Mouse (Mus musculus): Measurements from ENCODE around the gene Fgfr2. TPM values are rescaled to one million over a fixed set of nuclear protein-coding genes. Genes with fewer than 3 reads are reported as not detected.

The Fgfr2 gene
- polyA plus RNA-seq, 1 experiment from 2014 or later, result 17.2 TPM

- no peak overlapping the region for H3K9ac ChIP-seq
- no peaks in the 10 kb centered on the region for H3K36me3 ChIP-seq
- H3K4me2 ChIP-seq, result no peak overlapping the region
- ATAC-seq (replicated peaks; ENCODE audit: insufficient number of reproducible peaks, insufficient read depth, low FRiP score, low read depth), result no peak
- no peak overlapping the region for H3K27ac ChIP-seq
- H3K4me3 ChIP-seq, result no peak overlapping the region
- H3K9me3 ChIP-seq (replicated peaks), result no peaks in the 10 kb centered on the region
- WGBS, result 69% methylated on average over 10 of the region's 10 CpGs
- H3K27me3 ChIP-seq, result 0 out of 2 replicates have a peak, but pooled peaks cover 4% of the 10 kb centered on the region
- no peaks in the 10 kb centered on the region for H3K4me1 ChIP-seq (replicated peaks)
These were observed 1216.5 kb downstream of the Fgfr2 start for GRCm38 (mm10) chr7:131906499-131907190.

DNA sequence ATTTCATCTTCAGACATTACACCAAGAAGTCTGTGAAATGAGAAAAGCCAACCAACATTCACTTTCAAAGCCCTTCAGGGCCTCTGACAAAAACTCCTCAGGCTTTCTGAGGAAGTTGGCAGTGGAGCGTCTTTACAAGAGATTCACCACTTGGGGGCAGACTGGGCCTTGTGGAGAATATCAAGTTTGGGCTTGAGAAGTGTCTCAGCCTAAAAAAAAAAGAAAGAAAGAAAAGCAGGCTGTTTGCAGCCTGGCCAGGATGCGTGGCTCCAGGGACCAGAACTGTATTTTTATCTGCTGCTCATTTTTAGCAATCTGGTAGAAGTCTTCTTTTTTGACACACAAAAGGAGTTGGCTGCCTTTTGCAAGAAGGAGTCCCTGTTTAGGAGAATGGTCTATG lies 1223.8 kb downstream of the Fgfr2 start:
- no peaks in the 10 kb centered on the region for H3K9me3 ChIP-seq (replicated peaks)
- H3K27ac ChIP-seq, result no peak overlapping the region
- no peak for ATAC-seq (replicated peaks; ENCODE audit: insufficient number of reproducible peaks, insufficient read depth, low FRiP score, low read depth)
- H3K4me1 ChIP-seq (replicated peaks), result no peaks in the 10 kb centered on the region
- H3K36me3 ChIP-seq, result no peaks in the 10 kb centered on the region
- H3K4me2 ChIP-seq, result no peak overlapping the region
- no peak overlapping the region for H3K4me3 ChIP-seq
- WGBS, result 1% methylated on average over 2 of the region's 2 CpGs
- H3K9ac ChIP-seq, result no peak overlapping the region
- 0 out of 2 replicates have a peak, but pooled peaks cover 4% of the 10 kb centered on the region for H3K27me3 ChIP-seq

GRCm38 (mm10) chr7:131897282-131897681 lies 1225.9 kb downstream of the Fgfr2 start:
- Histone ChIP-seq H3K9ac (no peak overlapping the region), H3K36me3 (no peaks in the 10 kb centered on the region), H3K4me3 (no peak overlapping the region), H3K27ac (no peak overlapping the region), H3K4me2 (no peak overlapping the region), H3K27me3 (no peaks in the 10 kb centered on the region), H3K9me3 (replicated peaks) (no peaks in the 10 kb centered on the region), H3K4me1 (replicated peaks) (no peaks in the 10 kb centered on the region)
- 14% methylated on average over 4 of the region's 4 CpGs for WGBS
- no peak for ATAC-seq (replicated peaks; ENCODE audit: insufficient number of reproducible peaks, insufficient read depth, low FRiP score, low read depth)

- H3K36me3 ChIP-seq, result no peaks in the 10 kb centered on the region
- H3K4me1 ChIP-seq (replicated peaks), result peaks cover 6% of the 10 kb centered on the region; the same call in 1 of the 2 replicates
- H3K4me3 ChIP-seq, result no peak overlapping the region
- no peak overlapping the region for H3K27ac ChIP-seq
- WGBS, result 53% methylated on average over 6 of the region's 6 CpGs
- peaks cover 39% of the 10 kb centered on the region for H3K27me3 ChIP-seq
- no peak overlapping the region for H3K4me2 ChIP-seq
- no peaks in the 10 kb centered on the region for H3K9me3 ChIP-seq (replicated peaks)
- ATAC-seq (replicated peaks; ENCODE audit: insufficient number of reproducible peaks, insufficient read depth, low FRiP score, low read depth), result no peak
- no peak overlapping the region for H3K9ac ChIP-seq
These were observed 1240.3 kb downstream of the Fgfr2 start for GRCm38 (mm10) chr7:131882824-131883223.

DNA sequence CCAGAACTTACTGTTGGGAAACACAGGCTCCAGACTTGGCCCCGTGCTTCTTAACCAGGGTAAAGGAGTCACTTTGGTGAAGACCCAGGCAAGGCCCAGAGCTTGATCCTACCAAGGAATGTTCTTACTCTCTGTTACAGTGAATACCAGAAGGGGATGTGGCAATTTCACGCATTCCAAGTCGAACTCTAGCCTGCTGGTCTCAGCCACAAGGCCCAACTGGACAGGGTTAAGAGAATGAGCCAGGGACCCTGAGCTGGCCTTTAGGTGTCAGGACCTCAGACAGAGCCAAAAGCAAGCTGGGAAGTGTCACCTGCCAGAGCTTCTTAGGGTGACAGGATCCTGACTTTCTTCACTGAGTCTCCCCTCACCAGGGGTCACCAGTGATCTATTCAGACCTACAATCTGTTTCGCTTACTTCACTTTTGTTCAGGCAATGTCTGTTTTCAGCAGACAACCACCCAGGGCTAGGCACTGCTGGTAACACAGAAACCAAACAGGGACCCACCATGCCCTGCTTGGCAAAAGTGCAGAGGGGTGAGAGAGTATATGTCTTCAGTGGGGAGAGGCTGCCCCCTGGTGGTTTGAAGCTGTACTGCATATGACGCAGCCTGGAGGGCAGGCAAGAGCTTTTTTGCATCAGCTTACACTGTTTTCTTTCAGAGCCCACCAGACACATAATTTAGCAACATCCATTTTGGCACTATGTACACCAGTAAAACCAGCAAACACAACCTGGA lies 1241.1 kb downstream of the Fgfr2 start:
- no peak overlapping the region for H3K4me3 ChIP-seq
- H3K4me1 ChIP-seq (replicated peaks), result no peaks in the 10 kb centered on the region
- no peaks in the 10 kb centered on the region for H3K36me3 ChIP-seq
- peaks cover 35% of the 10 kb centered on the region for H3K27me3 ChIP-seq
- H3K9ac ChIP-seq, result no peak overlapping the region
- no peak for ATAC-seq (replicated peaks; ENCODE audit: insufficient number of reproducible peaks, insufficient read depth, low FRiP score, low read depth)
- H3K4me2 ChIP-seq, result no peak overlapping the region
- 58% methylated on average over 5 of the region's 5 CpGs for WGBS
- H3K27ac ChIP-seq, result no peak overlapping the region
- H3K9me3 ChIP-seq (replicated peaks), result no peaks in the 10 kb centered on the region

GRCm38 (mm10) chr7:131880150-131880549 lies 1243.0 kb downstream of the Fgfr2 start:
- H3K27ac ChIP-seq, result no peak overlapping the region
- no peaks in the 10 kb centered on the region for H3K4me1 ChIP-seq (replicated peaks)
- no peak for ATAC-seq (replicated peaks; ENCODE audit: insufficient number of reproducible peaks, insufficient read depth, low FRiP score, low read depth)
- no peaks in the 10 kb centered on the region for H3K9me3 ChIP-seq (replicated peaks)
- H3K36me3 ChIP-seq, result no peaks in the 10 kb centered on the region
- H3K4me3 ChIP-seq, result no peak overlapping the region
- H3K27me3 ChIP-seq, result peaks cover 35% of the 10 kb centered on the region
- WGBS, result 74% methylated on average over 5 of the region's 5 CpGs
- H3K9ac ChIP-seq, result no peak overlapping the region
- no peak overlapping the region for H3K4me2 ChIP-seq

DNA sequence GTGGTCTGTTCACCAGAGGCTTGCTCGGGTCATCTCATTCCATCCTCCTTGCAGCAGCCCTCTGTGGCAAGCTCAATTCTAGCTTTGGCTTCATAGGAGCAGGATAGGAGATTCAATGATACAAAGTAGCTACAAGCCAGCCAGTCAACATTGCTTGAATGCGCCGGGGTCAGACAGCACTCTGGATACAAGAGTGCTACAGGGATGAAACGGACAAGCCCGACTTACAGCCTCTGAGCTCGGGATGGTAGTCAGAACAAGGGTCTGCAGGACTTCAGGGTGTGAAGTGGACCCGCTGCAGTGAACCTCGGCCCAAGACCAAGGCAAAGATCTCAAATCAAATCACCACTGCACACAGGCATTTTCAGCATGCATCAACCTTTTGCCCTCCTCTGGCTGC lies 1244.3 kb downstream of the Fgfr2 start:
- peaks cover 32% of the 10 kb centered on the region for H3K27me3 ChIP-seq
- no peak overlapping the region for H3K27ac ChIP-seq
- WGBS, result 55% methylated on average over 8 of the region's 8 CpGs
- H3K9ac ChIP-seq, result no peak overlapping the region
- no peak for ATAC-seq (replicated peaks; ENCODE audit: insufficient number of reproducible peaks, insufficient read depth, low FRiP score, low read depth)
- H3K4me3 ChIP-seq, result no peak overlapping the region
- no peak overlapping the region for H3K4me2 ChIP-seq
- H3K4me1 ChIP-seq (replicated peaks), result no peaks in the 10 kb centered on the region
- H3K9me3 ChIP-seq (replicated peaks), result no peaks in the 10 kb centered on the region
- no peaks in the 10 kb centered on the region for H3K36me3 ChIP-seq

GRCm38 (mm10) chr7:131861157-131861556 lies 1262.0 kb downstream of the Fgfr2 start:
- Histone ChIP-seq H3K36me3 (no peaks in the 10 kb centered on the region), H3K4me1 (replicated peaks) (no peaks in the 10 kb centered on the region), H3K9me3 (replicated peaks) (no peaks in the 10 kb centered on the region), H3K4me3 (no peak overlapping the region), H3K9ac (no peak overlapping the region), H3K27ac (no peak overlapping the region), H3K27me3 (no peaks in the 10 kb centered on the region), H3K4me2 (no peak overlapping the region)
- no peak for ATAC-seq (replicated peaks; ENCODE audit: insufficient number of reproducible peaks, insufficient read depth, low FRiP score, low read depth)

DNA sequence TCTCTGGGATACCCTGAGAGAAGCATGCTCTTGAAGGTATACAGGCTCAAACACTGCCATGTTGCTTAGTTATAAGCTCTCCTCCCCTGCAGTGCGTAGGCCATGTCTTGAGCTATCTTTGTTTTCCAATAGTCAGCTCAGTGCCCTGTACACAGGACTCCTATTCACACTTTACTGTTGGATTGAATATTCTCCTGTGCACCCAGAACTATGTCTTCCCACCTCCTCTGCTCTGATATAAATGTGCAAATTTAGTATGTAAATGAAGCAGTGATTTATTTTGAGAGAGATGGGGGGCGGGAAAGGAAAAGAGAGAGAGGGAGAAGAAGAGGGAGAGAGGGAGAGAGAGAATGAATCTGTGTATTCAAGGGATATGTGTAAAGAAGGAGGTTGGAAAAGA lies 1267.5 kb downstream of the Fgfr2 start:
- no peak for ATAC-seq (replicated peaks; ENCODE audit: insufficient number of reproducible peaks, insufficient read depth, low FRiP score, low read depth)
- H3K27me3 ChIP-seq, result no peaks in the 10 kb centered on the region
- no peak overlapping the region for H3K4me2 ChIP-seq
- H3K9me3 ChIP-seq (replicated peaks), result no peaks in the 10 kb centered on the region
- no peaks in the 10 kb centered on the region for H3K36me3 ChIP-seq
- no peaks in the 10 kb centered on the region for H3K4me1 ChIP-seq (replicated peaks)
- H3K27ac ChIP-seq, result no peak overlapping the region
- H3K4me3 ChIP-seq, result no peak overlapping the region
- H3K9ac ChIP-seq, result no peak overlapping the region
- WGBS, result 86% methylated on average over 2 of the region's 2 CpGs

- no peaks in the 10 kb centered on the region for H3K4me1 ChIP-seq (replicated peaks)
- no peak for ATAC-seq (replicated peaks; ENCODE audit: insufficient number of reproducible peaks, insufficient read depth, low FRiP score, low read depth)
- H3K4me2 ChIP-seq, result no peak overlapping the region
- no peaks in the 10 kb centered on the region for H3K9me3 ChIP-seq (replicated peaks)
- H3K4me3 ChIP-seq, result no peak overlapping the region
- 29% methylated on average over 4 of the region's 4 CpGs for WGBS
- no peak overlapping the region for H3K27ac ChIP-seq
- H3K36me3 ChIP-seq, result no peaks in the 10 kb centered on the region
- no peak overlapping the region for H3K9ac ChIP-seq
- H3K27me3 ChIP-seq, result no peaks in the 10 kb centered on the region
These were observed 1272.6 kb downstream of the Fgfr2 start for GRCm38 (mm10) chr7:131850579-131850978.

DNA sequence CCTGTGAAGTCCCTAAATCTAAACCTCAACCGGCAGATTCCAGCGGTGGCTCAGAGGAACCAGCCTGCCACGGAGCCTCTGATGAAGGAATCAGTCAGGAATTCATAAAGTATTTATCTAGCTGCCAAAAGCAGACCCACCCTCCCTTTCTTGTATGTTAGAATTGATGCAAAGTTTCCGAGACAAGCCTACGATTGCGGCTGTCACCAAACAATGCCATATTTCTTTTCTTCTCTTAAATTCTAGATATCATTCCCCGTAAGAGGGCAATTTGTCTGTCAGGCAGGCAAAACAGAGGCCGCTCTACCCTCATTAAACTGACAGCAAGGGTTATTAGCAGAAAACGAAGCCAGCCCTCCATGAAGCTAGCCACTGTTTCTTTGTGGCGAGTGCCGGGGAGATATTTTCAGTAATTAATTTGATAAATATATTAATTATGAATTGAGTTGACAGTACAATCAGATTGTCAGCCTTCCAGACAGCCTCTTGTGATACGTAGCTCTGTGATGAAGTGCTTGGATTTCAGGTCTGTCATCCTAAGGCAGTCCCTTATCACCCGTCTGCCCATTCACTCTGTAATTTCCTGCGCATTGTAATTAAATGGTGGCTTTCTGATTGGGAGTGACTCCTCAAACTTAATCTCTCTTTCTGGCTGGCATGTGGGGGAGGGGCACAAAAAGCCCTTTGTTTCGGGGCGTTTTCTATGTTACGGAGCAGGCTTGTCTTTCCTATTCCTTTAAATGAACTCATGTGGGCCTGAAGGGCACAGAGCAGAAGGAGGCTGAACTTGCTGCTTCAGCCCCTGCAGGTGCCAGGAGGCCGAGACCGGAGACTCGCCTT lies 1276.9 kb downstream of the Fgfr2 start:
- no peaks in the 10 kb centered on the region for H3K9me3 ChIP-seq (replicated peaks)
- no peaks in the 10 kb centered on the region for H3K36me3 ChIP-seq
- no peak for ATAC-seq (replicated peaks; ENCODE audit: insufficient number of reproducible peaks, insufficient read depth, low FRiP score, low read depth)
- H3K27me3 ChIP-seq, result no peaks in the 10 kb centered on the region
- no peaks in the 10 kb centered on the region for H3K4me1 ChIP-seq (replicated peaks)
- H3K4me2 ChIP-seq, result no peak overlapping the region
- no peak overlapping the region for H3K9ac ChIP-seq
- 46% methylated on average over 20 of the region's 20 CpGs for WGBS
- no peak overlapping the region for H3K27ac ChIP-seq
- no peak overlapping the region for H3K4me3 ChIP-seq
